Mouse (Mus musculus) heart, postnatal 0 days (tissue): ENCODE measurements around the gene Fyb.

ENCODE experiments used
- CTCF ChIP-seq: IDR thresholded peaks from 2 replicates; pipeline ENCODE4 v1.5.1; 2016; ENCODE audit warnings: antibody characterized with exemption, control low read depth, low read depth
- EP300 ChIP-seq: IDR thresholded peaks from 2 replicates; pipeline ENCODE4 v1.6.1; 2016; ENCODE audit warnings: antibody characterized with exemption, low read depth

- no peak for TF ChIP-seq CTCF
- no peak for TF ChIP-seq EP300
Observed at GRCm38 (mm10) chr15:6645498-6645897, 122.8 kb downstream of the Fyb start.
